Mouse (Mus musculus) G1E (cell line): ENCODE measurements around the gene Ank3.

Experiments
- CTCF ChIP-seq: IDR thresholded peaks from 2 replicates; pipeline ENCODE4 v1.5.1; 2012; ENCODE audit warnings: low read depth, low read length, inconsistent platforms, mixed read lengths
- GATA1 ChIP-seq: IDR thresholded peaks from 2 replicates; pipeline ENCODE4 v1.6.1; 2012; ENCODE audit warnings: borderline replicate concordance, low read length, inconsistent platforms, mixed read lengths
- POLR2AphosphoS5 ChIP-seq: IDR thresholded peaks from 2 replicates; pipeline ENCODE4 v1.6.1; 2012; ENCODE audit warnings: low read depth, low read length, inconsistent platforms; ENCODE audit not compliant: insufficient replicate concordance

GRCm38 (mm10) chr10:69787379-69787778, 388.8 kb downstream of the Ank3 start:
- TF ChIP-seq CTCF (no peak), POLR2AphosphoS5 (no peak), GATA1 (no peak)
